Mouse (Mus musculus) fibroblast of lung, adult 2 months (primary cell): ENCODE measurements around the gene Urad.

ENCODE experiments used
- DNase-seq: peaks from one replicate; pipeline ENCODE4 v3.0.0-alpha.2; 2011; ENCODE audit warnings: low read depth

The Urad gene

GRCm38 (mm10) chr5:147267434-147267833 is 54.8 kb downstream of the Urad start:
- no peak for DNase-seq
